Mouse (Mus musculus): ENCODE results near the gene Mus81.

DNA sequence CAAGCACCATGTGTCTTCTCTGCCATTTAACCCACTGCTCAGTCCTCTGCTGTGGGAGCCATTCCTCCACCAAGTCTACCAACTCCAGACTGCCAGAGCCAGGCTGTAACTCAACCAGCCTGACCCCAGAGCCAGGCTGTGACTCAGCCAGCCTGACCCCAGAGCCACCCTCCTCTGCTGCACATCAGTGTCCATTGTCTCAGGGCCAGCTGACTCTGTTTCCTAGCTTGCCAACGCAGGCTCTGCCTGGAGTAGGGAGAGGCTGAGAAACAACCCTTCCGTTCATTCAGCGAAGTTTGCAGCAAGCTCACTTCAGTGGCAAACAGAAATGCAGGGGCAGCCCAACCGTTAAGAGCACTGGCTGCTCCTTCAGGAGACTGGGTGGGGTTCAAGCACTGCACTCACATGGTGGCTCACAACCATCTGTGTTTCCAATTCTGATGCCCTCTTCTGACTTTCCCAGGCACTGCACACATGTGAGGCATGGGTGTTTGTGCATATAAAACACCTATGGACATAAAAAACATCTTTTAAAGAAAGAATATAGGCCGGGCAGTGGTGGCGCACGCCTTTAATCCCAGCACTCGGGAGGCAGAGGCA is 28.8 kb upstream of the Mus81 start:
- TF ChIP-seq CTCF (IDR thresholded peaks at IDR 0.05; ENCODE audit: borderline replicate concordance, extremely low read depth, insufficient read depth, insufficient read length): no peak
- TF ChIP-seq POLR2A (IDR thresholded peaks at IDR 0.05; ENCODE audit: borderline replicate concordance, extremely low read depth, insufficient read depth, insufficient read length, poor library complexity, severe bottlenecking): no peak

Data from brain, embryonic 14.5 days (tissue).